Mouse (Mus musculus): Measurements from ENCODE around the gene Sri. TPM values are rescaled to one million over a fixed set of nuclear protein-coding genes. Genes with fewer than 3 reads are reported as not detected.

The Sri gene
- total and polyA plus RNA-seq, 3 experiments, result 80.8 to 97.1 (median 84.5) TPM

DNA sequence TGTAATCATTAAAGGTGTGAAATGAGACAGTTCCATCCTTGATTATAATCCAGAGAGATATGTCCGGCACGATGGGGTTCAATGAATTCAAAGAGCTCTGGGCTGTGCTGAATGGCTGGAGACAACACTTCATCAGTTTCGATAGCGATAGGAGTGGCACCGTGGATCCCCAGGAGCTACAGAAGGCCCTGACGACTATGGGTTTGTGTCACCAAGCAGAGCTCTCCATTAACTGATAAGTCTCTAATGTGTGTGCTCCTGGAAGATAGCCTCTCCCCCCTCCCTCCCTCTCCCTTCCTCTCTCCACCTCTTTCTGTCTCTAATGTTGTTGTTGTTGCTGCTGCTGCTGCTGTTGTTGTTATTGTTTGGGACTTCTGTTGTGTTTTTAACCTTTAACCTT is 17.3 kb downstream of the Sri start:
- no peak for TF ChIP-seq EP300 (IDR thresholded peaks at IDR 0.05; ENCODE audit: insufficient read depth, low read depth, low read length)
- TF ChIP-seq CTCF (IDR thresholded peaks at IDR 0.05), result no peak
- TF ChIP-seq POLR2A (IDR thresholded peaks at IDR 0.05; ENCODE audit: insufficient read depth, low read depth, low read length), result no peak
- Histone ChIP-seq H3K27ac (no peak overlapping the region), H3K36me3 (ENCODE audit: control insufficient read depth, insufficient read depth, low read length) (peaks cover 17% of the 10 kb centered on the region), H3K79me2 (replicated peaks; ENCODE audit: control insufficient read depth, insufficient read depth, low read length) (0 out of 2 replicates have a peak, but pooled peaks cover 2% of the 10 kb centered on the region), H3K27me3 (ENCODE audit: control insufficient read depth, insufficient read depth, low read length) (no peaks in the 10 kb centered on the region), H3K9ac (ENCODE audit: low read depth, low read length) (no peak overlapping the region), H3K4me3 (no peak overlapping the region), H3K4me1 (ENCODE audit: control insufficient read depth, insufficient read depth, low read length) (no peaks in the 10 kb centered on the region; the same call in 1 of the 2 replicates)
- intact Hi-C loops (cut with DNase I), result no loop called here
- WGBS, result 53% methylated on average over 6 of the region's 6 CpGs
- no peak for DNase-seq

DNA sequence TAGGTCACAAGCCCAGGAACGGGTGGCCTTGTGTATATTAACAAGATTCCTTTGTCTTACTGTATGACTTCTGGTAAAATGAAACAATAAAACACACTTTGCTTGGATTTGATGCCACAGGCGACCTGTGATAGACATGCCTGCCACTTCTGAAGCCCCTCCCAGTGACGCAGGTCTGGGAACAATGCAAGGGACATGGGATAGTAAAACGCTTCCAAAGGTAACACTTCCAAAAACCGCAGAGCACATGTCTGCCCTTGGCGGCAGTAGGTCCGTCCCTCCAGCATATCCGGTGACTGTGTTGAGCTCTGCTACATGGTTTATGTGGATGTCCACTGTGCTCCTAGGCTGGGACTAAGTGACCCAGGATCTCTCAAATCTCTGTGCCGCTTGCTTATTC is 27.5 kb downstream of the Sri start:
- Histone ChIP-seq H3K79me2 (replicated peaks; ENCODE audit: control insufficient read depth, insufficient read depth, low read length) (no peaks in the 10 kb centered on the region), H3K4me1 (ENCODE audit: control insufficient read depth, insufficient read depth, low read length) (no peaks in the 10 kb centered on the region), H3K27ac (no peak overlapping the region), H3K4me3 (no peak overlapping the region), H3K36me3 (ENCODE audit: control insufficient read depth, insufficient read depth, low read length) (no peaks in the 10 kb centered on the region), H3K27me3 (ENCODE audit: control insufficient read depth, insufficient read depth, low read length) (no peaks in the 10 kb centered on the region), H3K9ac (ENCODE audit: low read depth, low read length) (no peak overlapping the region)
- 94% methylated on average over 9 of the region's 9 CpGs for whole genome bisulfite sequencing
- DNase-seq, result no peak
- intact Hi-C loops (cut with DNase I), result no loop called here
- no peak for TF ChIP-seq EP300 (IDR thresholded peaks at IDR 0.05; ENCODE audit: insufficient read depth, low read depth, low read length)
- no peak for TF ChIP-seq POLR2A (IDR thresholded peaks at IDR 0.05; ENCODE audit: insufficient read depth, low read depth, low read length)

DNA sequence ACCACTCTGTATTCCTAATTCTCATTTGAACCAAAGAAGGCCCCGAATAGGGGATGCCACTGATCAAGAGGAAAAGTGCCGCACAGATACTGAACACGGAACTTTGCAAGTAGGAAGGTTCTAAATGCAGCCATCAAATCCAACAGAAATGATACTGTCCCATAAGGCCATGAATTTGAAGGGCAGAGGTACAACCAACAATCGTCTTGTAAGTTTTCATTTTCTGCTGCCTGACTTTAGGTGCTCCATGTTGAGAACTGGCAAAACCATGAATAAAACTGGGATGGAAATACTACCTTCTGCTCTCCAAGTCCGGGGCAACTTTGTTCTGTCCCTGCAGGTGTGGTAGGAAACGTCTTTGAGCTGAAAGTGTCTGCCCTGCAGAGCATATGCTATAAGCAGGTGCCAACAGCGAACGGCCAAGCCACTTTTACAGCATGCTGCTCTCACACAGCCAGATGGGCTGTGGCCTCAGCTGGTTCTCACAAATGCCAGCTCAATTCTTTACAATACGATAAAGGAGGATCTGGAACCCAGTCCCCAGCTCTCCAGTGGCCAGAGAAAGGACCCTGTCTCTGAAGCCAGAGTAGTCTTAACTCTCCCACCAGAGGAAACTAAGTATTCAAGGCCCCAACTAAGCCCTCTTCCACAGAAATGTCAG is 28.2 kb downstream of the Sri start:
- no peaks in the 10 kb centered on the region for H3K4me1 ChIP-seq (ENCODE audit: control insufficient read depth, insufficient read depth, low read length)
- WGBS, result 92% methylated on average over 9 of the region's 9 CpGs
- TF ChIP-seq EP300 (IDR thresholded peaks at IDR 0.05; ENCODE audit: insufficient read depth, low read depth, low read length), result no peak
- TF ChIP-seq POLR2A (IDR thresholded peaks at IDR 0.05; ENCODE audit: insufficient read depth, low read depth, low read length), result no peak
- TF ChIP-seq CTCF (IDR thresholded peaks at IDR 0.05), result no peak

DNA sequence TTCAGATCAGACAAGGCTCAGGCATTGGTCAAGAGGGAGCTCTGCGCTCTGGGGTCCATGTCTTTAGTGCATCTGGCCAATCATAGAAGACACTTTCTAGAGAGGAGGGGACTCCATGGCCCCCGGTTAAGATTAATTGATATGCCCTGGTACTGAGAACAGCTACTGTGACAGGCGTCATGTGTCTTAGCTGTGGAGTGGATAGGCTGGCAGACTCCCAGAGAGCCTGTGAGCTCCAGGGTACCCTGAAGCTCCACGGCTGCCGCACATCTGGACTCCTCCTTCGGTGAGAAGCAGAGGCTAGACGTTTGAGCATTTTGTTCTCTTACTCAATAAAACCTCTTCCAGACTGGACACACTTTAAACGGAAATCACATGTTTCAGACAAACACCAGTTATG is 31.6 kb downstream of the Sri start:
- H3K9ac ChIP-seq (ENCODE audit: low read depth, low read length), result no peak overlapping the region
- H3K27me3 ChIP-seq (ENCODE audit: control insufficient read depth, insufficient read depth, low read length), result no peaks in the 10 kb centered on the region
- no peak for DNase-seq
- H3K4me1 ChIP-seq (ENCODE audit: control insufficient read depth, insufficient read depth, low read length), result no peaks in the 10 kb centered on the region
- no peak for TF ChIP-seq CTCF (IDR thresholded peaks at IDR 0.05)
- TF ChIP-seq EP300 (IDR thresholded peaks at IDR 0.05; ENCODE audit: insufficient read depth, low read depth, low read length), result no peak
- TF ChIP-seq POLR2A (IDR thresholded peaks at IDR 0.05; ENCODE audit: insufficient read depth, low read depth, low read length), result no peak
- no peaks in the 10 kb centered on the region for H3K79me2 ChIP-seq (replicated peaks; ENCODE audit: control insufficient read depth, insufficient read depth, low read length)
- 86% methylated on average over 8 of the region's 8 CpGs for WGBS
- H3K27ac ChIP-seq, result no peak overlapping the region
- no peaks in the 10 kb centered on the region for H3K36me3 ChIP-seq (ENCODE audit: control insufficient read depth, insufficient read depth, low read length)
- intact Hi-C loops (cut with DNase I), result no loop called here
- H3K4me3 ChIP-seq, result no peak overlapping the region

More for the DNA sequence above, 28.2 kb downstream of the Sri start:
- H3K27ac ChIP-seq, result no peak overlapping the region
- H3K36me3 ChIP-seq (ENCODE audit: control insufficient read depth, insufficient read depth, low read length), result no peaks in the 10 kb centered on the region
- intact Hi-C loops (cut with DNase I), result no loop called here
- no peaks in the 10 kb centered on the region for H3K79me2 ChIP-seq (replicated peaks; ENCODE audit: control insufficient read depth, insufficient read depth, low read length)
- DNase-seq, result no peak
- no peaks in the 10 kb centered on the region for H3K27me3 ChIP-seq (ENCODE audit: control insufficient read depth, insufficient read depth, low read length)
- H3K9ac ChIP-seq (ENCODE audit: low read depth, low read length), result no peak overlapping the region
- no peak overlapping the region for H3K4me3 ChIP-seq

DNA sequence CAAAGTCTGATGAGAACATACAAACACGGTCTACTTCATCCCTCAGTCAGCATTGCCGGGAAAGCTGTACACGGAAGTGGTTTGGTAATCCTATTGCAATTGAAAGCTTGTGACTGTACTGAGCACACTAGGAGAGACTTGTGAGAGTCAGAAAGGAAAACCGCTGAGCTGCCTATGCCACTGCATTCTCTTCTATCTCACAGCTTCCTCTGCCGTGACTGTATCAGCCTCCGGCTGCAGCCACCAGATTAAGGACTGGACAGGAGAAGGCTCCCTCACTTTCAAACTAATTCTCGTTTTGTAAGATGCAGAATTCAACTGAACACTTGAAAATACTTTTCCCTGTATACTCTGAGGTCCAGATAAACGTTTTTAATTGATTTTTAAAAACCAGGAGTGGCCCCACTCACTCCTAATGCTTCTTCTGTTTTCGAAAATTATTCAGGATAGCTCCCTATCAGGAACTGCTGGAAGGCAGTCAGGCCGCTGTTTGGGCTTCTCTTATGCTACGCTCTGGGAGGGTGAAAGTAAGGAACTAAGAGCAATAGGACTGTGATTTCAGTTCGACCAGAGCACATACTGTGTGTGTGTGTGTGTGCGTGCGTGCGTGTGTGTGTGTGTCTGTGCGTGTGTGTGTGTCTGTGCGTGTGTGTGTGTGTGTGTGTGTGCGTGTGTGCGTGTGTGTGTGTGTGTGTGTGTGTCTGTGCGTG is 37.1 kb downstream of the Sri start:
- Histone ChIP-seq H3K36me3 (ENCODE audit: control insufficient read depth, insufficient read depth, low read length) (no peaks in the 10 kb centered on the region), H3K4me3 (no peak overlapping the region), H3K4me1 (ENCODE audit: control insufficient read depth, insufficient read depth, low read length) (no peaks in the 10 kb centered on the region), H3K79me2 (replicated peaks; ENCODE audit: control insufficient read depth, insufficient read depth, low read length) (no peaks in the 10 kb centered on the region), H3K27ac (no peak overlapping the region), H3K9ac (ENCODE audit: low read depth, low read length) (no peak overlapping the region), H3K27me3 (ENCODE audit: control insufficient read depth, insufficient read depth, low read length) (no peaks in the 10 kb centered on the region)
- DNase-seq, result no peak
- TF ChIP-seq EP300 (IDR thresholded peaks at IDR 0.05; ENCODE audit: insufficient read depth, low read depth, low read length) (no peak), POLR2A (IDR thresholded peaks at IDR 0.05; ENCODE audit: insufficient read depth, low read depth, low read length) (no peak), CTCF (IDR thresholded peaks at IDR 0.05) (no peak)
- intact Hi-C loops (cut with DNase I), result no loop called here
- 38% methylated on average over 20 of the region's 20 CpGs for WGBS

DNA sequence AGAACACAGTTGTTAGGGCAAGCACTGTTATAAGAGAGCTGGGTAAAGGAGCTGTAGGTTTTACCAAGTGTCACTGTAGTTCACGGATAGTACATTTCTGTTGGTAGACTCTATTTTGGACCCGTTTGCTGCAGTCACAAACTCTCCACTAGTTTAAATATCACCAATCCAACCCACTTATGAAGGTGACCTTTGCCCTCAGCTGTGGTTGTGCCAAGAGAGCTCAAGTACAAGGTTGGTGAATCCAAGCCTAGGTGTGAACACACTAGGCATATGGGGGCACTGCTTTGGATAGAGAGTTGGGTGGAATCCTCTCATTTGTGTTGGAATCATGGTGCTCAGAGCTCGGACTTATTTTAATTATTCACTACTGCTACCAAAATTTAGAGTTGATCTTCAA is 39.8 kb downstream of the Sri start:
- Histone ChIP-seq H3K27ac (no peak overlapping the region), H3K36me3 (ENCODE audit: control insufficient read depth, insufficient read depth, low read length) (no peaks in the 10 kb centered on the region), H3K79me2 (replicated peaks; ENCODE audit: control insufficient read depth, insufficient read depth, low read length) (no peaks in the 10 kb centered on the region), H3K4me3 (no peak overlapping the region), H3K9ac (ENCODE audit: low read depth, low read length) (no peak overlapping the region), H3K27me3 (ENCODE audit: control insufficient read depth, insufficient read depth, low read length) (no peaks in the 10 kb centered on the region), H3K4me1 (ENCODE audit: control insufficient read depth, insufficient read depth, low read length) (no peaks in the 10 kb centered on the region)
- DNase-seq, result no peak
- intact Hi-C loops (cut with DNase I), result no loop called here
- TF ChIP-seq CTCF (IDR thresholded peaks at IDR 0.05), result no peak
- no peak for TF ChIP-seq EP300 (IDR thresholded peaks at IDR 0.05; ENCODE audit: insufficient read depth, low read depth, low read length)
- no peak for TF ChIP-seq POLR2A (IDR thresholded peaks at IDR 0.05; ENCODE audit: insufficient read depth, low read depth, low read length)
- WGBS, result 88% methylated on average over 3 of the region's 3 CpGs

Data from heart, adult 2 months (tissue).